Mouse (Mus musculus) midbrain, embryonic 10.5 days (tissue): ENCODE results near the gene Tspan6. TPM values are rescaled to one million over a fixed set of nuclear protein-coding genes. Genes with fewer than 3 reads are reported as not detected.

Experiments
- DNase-seq: peaks from one replicate; pipeline ENCODE4 v3.0.0-alpha.2; 2017; ENCODE audit warnings: low spot score
- H3K27ac ChIP-seq: fragments of 300-500 bp; sonication (generic); replicated peaks from 2 replicates; pipeline ENCODE4 v1.5.1; 2016; ENCODE audit warnings: mild to moderate bottlenecking
- H3K27me3 ChIP-seq: fragments of 300-500 bp; sonication (generic); 2 replicates; pipeline ENCODE4 v1.6.1; 2016; ENCODE audit warnings: low read depth, mild to moderate bottlenecking; ENCODE audit not compliant: poor library complexity, severe bottlenecking
- H3K36me3 ChIP-seq: fragments of 300-500 bp; sonication (generic); 2 replicates; pipeline ENCODE4 v1.6.1; 2016; ENCODE audit warnings: mild to moderate bottlenecking, moderate library complexity
- H3K4me1 ChIP-seq: fragments of 300-500 bp; sonication (generic); 2 replicates; pipeline ENCODE4 v1.6.1; 2016
- H3K4me3 ChIP-seq: fragments of 300-500 bp; sonication (generic); 2 replicates; pipeline ENCODE4 v1.5.1; 2016; ENCODE audit warnings: mild to moderate bottlenecking, moderate library complexity
- H3K9me3 ChIP-seq: fragments of 300-500 bp; sonication (generic); replicated peaks from 2 replicates; pipeline ENCODE4 v1.6.1; 2016; ENCODE audit warnings: mild to moderate bottlenecking
- WGBS: fragments of 180-500 bp; shearing (Covaris S2); methylation state at CpG from one replicate; pipeline ENCODE4 v1.1.7; 2016; 5-methylcytosine and 5-hydroxymethylcytosine counted together
- polyA plus RNA-seq: library from polyadenylated mRNA; unstranded; fragments of >200 nt; fragmentation: Nextera tagmentation; extraction: Ambion mirVana; gene quantifications from 2 replicates; pipeline ENCODE4 v1.2.1, GENCODE M21; 2016

The Tspan6 gene
- polyA plus RNA-seq, result 220 and 240 TPM in 2 replicates

DNA sequence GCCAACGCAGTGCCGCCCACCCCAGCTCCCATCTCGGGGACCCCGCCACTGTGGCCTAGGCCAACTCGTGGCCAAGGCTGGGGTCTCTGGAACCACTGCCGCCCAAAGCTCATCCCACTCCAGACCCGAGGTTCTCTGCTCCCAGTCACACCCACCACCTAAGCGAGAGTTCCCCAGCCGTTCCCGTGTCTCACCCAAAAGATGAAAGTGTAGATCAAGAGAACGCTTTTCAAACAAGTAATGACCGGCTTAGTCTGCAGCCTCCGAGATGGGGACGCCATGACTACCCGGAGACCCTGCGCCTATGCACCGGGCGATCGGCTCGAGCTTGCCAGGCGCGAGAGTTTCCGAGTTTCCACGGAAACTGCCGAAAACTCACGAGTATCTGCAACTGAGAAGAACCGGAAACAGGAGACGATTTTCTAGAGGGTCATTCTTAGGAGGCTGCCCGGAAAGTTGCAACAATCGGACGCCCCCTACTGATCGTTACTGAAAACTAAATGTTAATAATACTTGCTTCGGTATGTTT lies at the start of gene Tspan6:
TSS of gene Tspan6 (minus strand) at position 416 of the 529 bp plus-strand sequence.
- H3K27me3 ChIP-seq, result peaks cover 14% of the 10 kb centered on the region; the same call in 1 of the 2 replicates
- peaks cover 31% of the 10 kb centered on the region for H3K36me3 ChIP-seq
- 22% methylated on average over 33 of the region's 33 CpGs for WGBS
- no peaks in the 10 kb centered on the region for H3K9me3 ChIP-seq
- H3K4me3 ChIP-seq, result peak within 1 kb of the TSS; percentile 65
- DNase-seq, result peak; percentile 81
- H3K4me1 ChIP-seq, result peaks cover 3% of the 10 kb centered on the region; the same call in 1 of the 2 replicates
- peak within 1 kb of the TSS; percentile 90 for H3K27ac ChIP-seq

DNA sequence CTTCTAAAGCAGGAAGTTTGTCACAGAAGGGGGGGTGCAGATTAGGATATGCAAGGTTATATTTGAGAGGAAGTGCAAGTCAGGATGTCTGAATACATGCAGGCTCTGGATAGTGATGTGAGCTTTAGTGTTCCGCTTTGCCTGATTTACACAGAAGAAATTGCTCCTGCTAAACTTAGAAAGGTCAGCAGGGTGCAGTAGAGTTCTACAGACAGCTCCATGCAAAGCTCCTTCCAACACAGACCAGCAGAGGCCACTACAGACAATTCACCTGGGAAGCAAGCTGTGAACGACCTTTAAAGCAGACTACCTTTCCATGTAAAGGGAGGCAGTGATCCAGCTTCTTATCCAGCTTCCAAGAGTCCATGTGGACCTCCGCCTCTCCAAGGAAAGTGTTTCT lies 49.2 kb upstream of the Tspan6 start:
- WGBS, result 38% methylated on average over 3 of the region's 3 CpGs
- peak; percentile 19 for DNase-seq
- Histone ChIP-seq H3K4me3 (no peak overlapping the region), H3K4me1 (no peaks in the 10 kb centered on the region), H3K9me3 (no peaks in the 10 kb centered on the region), H3K36me3 (no peaks in the 10 kb centered on the region), H3K27ac (no peak overlapping the region), H3K27me3 (peaks cover 68% of the 10 kb centered on the region)

DNA sequence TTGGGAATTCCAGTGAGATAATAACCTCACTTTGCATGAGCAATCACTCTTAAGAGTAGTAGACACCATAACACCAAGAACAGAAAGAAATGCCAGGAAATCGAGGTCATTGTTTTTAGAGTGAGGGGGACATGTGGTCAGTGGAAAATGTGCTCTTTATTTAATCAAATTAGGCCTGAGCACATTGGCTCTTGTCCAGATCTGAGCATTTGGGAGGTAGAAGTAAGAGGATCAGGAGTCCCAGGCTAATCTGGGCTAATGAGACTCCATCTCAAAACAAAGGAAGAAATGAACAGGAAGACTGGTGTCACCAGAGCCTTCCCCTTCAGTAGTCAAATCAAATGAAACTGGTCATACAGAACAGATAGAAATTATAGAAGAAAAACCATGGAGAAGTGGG lies 41.3 kb upstream of the Tspan6 start:
- H3K27me3 ChIP-seq, result peaks cover 90% of the 10 kb centered on the region
- 76% methylated on average over 1 of the region's 1 CpGs for WGBS

DNA sequence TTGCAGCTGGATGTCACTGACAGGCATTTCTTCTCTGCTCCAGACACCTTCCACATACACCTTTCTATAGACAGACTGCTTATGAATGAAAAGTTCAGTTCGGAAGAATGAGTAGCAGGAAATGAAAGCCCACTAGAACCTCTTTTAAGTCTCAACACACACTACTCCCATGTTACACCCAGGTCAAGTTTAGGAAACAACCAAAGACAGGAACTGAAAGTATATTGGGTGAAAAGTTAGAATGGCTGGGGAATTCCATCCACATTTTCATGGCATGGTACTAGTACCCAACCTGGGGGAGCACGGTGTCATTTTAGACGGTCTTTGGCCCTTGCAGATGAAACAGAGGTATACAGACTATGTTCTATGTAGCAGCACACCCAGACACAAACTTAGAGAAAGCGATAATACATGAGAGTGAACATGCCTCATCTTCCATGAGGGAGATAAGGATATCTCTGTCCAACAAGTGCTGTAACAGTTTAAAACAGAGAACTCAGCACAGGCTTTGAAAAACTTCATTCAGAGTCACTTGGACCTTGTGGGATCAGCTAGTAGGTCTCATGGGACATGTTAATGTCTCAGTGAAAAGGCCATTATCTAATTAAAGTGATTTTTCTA lies 38.5 kb upstream of the Tspan6 start:
- H3K27ac ChIP-seq, result no peak overlapping the region
- no peaks in the 10 kb centered on the region for H3K9me3 ChIP-seq
- H3K4me1 ChIP-seq, result no peaks in the 10 kb centered on the region
- WGBS, result 85% methylated on average over 4 of the region's 4 CpGs
- no peak for DNase-seq
- no peak overlapping the region for H3K4me3 ChIP-seq
- H3K36me3 ChIP-seq, result no peaks in the 10 kb centered on the region
- peaks cover 89% of the 10 kb centered on the region for H3K27me3 ChIP-seq

More for the DNA sequence above, 41.3 kb upstream of the Tspan6 start:
- H3K27ac ChIP-seq, result no peak overlapping the region
- H3K36me3 ChIP-seq, result no peaks in the 10 kb centered on the region
- no peak overlapping the region for H3K4me3 ChIP-seq
- DNase-seq, result no peak
- H3K9me3 ChIP-seq, result no peaks in the 10 kb centered on the region
- H3K4me1 ChIP-seq, result no peaks in the 10 kb centered on the region

DNA sequence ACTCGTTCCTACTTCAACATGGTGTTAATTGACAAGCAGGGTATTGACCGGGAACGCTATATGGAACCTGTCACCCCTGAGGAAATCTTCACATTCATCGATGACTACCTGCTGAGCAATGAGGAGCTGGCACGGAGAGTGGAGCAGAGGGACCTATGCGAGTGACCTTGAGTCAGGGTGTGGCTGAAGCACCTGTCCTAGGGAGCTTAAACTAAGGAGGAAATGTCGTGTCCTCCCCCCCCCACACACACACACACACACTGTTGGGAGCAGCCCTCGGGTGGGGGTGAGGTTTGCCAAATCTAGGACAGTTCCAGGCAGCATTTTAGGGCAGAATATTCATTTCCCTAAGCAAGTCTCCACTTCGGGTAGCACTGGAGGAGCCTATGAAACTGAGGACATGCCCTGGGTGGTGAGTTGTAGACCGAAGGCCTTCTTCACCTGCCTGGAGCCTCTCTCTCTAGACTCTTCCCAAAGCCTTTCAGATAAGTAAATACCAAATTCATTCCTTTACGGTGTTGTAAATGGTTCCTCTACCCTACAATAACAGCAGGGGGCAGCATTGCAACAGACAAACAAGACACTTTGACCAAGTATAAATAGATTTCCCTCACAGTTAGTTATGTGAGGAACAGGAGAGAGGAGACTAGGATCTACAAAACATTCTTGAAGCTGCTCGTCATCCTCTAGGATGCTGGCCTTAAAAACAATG lies 33.2 kb upstream of the Tspan6 start:
- no peak overlapping the region for H3K27ac ChIP-seq
- H3K36me3 ChIP-seq, result no peaks in the 10 kb centered on the region
- no peak overlapping the region for H3K4me3 ChIP-seq
- WGBS, result 69% methylated on average over 12 of the region's 12 CpGs
- H3K9me3 ChIP-seq, result no peaks in the 10 kb centered on the region
- no peaks in the 10 kb centered on the region for H3K4me1 ChIP-seq
- no peak for DNase-seq
- H3K27me3 ChIP-seq, result peaks cover 73% of the 10 kb centered on the region

DNA sequence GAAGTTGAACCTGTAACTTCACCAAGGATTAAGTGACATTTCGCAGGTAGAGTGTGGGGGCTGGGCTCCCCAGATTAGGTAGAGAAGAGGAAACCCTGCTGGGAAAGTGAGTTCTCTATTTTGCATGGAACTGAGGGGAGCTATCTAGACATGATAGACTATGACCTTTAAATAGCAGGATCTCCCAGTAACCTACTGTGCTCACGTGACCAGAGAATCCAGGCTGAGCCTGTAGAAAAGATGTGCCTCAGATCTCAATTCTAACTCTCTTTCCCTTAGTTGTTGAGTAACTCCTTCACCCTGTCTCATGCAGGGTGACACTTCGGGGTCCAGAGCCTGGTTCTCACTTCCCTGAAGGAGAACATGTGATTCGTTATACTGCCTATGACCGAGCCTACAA lies 28.5 kb upstream of the Tspan6 start:
- Histone ChIP-seq H3K36me3 (no peaks in the 10 kb centered on the region), H3K4me1 (no peaks in the 10 kb centered on the region), H3K9me3 (no peaks in the 10 kb centered on the region), H3K27ac (no peak overlapping the region), H3K27me3 (peaks cover 65% of the 10 kb centered on the region), H3K4me3 (no peak overlapping the region)
- DNase-seq, result no peak
- 82% methylated on average over 5 of the region's 5 CpGs for WGBS

DNA sequence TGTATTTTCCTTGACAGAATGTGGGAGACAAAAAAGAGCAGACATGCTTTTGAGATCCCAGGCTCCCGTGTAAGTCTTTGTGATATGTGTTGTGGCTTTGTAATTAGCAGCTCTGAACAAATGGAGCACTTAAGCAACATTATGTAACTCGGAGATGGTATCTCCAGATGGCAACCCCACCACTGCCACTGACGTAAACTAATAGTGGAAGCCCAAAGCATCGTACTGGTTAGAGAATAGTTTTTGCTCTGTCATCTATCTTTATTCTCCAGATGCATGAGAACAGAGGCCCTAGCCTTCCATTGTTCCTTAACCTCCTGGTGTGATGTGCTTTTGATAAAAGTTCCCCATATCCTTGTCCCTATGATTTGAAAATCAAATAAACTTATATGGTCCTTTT lies 23.0 kb upstream of the Tspan6 start:
- no peak overlapping the region for H3K27ac ChIP-seq
- 79% methylated on average over 4 of the region's 4 CpGs for WGBS
- H3K4me3 ChIP-seq, result no peak overlapping the region
- no peaks in the 10 kb centered on the region for H3K36me3 ChIP-seq
- no peaks in the 10 kb centered on the region for H3K9me3 ChIP-seq
- H3K4me1 ChIP-seq, result no peaks in the 10 kb centered on the region
- H3K27me3 ChIP-seq, result peaks cover 79% of the 10 kb centered on the region
- no peak for DNase-seq

DNA sequence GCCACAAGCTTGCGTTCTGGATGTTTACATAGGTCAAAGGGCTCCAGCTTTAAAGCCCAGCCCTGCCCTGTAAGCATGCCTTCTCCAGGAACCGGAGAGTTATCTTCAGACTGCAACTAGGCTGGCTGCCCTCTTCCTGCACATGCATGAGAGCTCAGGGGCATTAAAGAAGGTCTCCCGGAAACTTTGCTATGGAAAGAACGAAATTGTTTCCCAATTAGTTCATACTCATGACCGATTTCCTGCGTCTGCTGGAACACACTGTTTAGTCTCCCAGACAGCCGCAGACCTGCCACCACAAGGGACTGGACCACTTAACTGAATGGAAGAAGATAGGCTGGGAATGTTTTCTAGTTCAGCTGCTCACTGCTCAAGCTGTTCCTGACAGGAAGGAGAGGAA lies 16.0 kb upstream of the Tspan6 start:
- peaks cover 16% of the 10 kb centered on the region for H3K4me1 ChIP-seq
- DNase-seq, result no peak
- H3K27ac ChIP-seq, result no peak overlapping the region
- H3K4me3 ChIP-seq, result no peak overlapping the region
- peaks cover 92% of the 10 kb centered on the region for H3K27me3 ChIP-seq
- H3K9me3 ChIP-seq, result no peaks in the 10 kb centered on the region
- H3K36me3 ChIP-seq, result no peaks in the 10 kb centered on the region
- 61% methylated on average over 7 of the region's 7 CpGs for WGBS

DNA sequence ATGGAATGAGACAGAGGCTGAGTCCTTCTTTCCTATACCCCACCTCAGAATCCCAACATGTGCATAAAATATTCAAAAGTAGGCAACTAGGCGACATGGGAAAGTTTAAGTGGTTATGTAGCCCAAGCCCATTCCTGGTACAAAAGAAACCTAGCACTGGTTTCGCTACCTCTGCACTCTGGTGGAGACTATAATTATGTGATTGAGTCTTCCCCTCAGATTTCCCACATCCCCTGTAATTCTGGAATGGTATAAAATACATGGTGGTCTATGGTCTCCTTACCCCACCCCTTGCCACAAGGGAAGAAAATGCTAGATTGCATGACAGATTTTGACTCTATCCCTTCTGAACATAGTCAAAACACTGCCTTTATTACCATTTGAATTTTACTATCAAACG lies 14.8 kb upstream of the Tspan6 start:
- WGBS, result 85% methylated on average over 3 of the region's 3 CpGs
- peaks cover 19% of the 10 kb centered on the region for H3K4me1 ChIP-seq

DNA sequence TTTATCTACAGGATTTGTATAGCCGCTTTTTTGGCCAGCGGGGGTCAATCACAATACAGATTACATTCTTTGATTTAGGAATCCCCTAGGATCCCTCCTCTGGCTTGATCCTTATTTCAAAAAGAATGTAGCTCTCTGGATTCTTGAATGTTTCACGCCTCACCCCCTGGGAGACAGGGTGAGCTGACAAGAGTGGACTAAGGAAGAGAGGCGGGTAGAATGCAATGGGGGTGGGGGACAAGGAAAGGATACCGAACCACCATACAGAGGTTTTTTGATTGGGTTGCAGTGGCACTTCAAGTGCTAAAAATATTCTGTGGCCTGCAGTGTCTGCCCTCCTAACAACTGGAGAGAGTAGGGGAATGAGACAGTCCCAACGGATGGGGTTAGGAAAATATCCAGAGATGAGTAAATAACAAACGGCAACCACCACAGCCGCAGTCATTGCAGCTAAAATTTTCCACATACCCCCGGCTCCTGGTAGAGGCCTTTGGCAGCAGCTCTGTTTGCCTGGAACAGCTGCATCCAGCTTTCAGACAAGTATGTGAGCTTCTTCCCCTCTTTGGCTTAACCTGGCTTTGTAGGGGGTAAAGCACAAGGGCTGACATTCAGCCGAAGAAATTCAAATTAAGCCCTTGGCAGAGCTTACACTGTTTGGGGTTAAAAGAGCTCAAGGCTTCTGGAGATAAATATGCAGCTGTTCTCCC lies 13.3 kb upstream of the Tspan6 start:
- H3K36me3 ChIP-seq, result no peaks in the 10 kb centered on the region
- WGBS, result 33% methylated on average over 10 of the region's 10 CpGs
- peaks cover 19% of the 10 kb centered on the region for H3K4me1 ChIP-seq
- H3K9me3 ChIP-seq, result no peaks in the 10 kb centered on the region
- no peak overlapping the region for H3K4me3 ChIP-seq
- H3K27ac ChIP-seq, result no peak overlapping the region
- no peak for DNase-seq
- peaks cover 81% of the 10 kb centered on the region for H3K27me3 ChIP-seq

More for the DNA sequence above, 14.8 kb upstream of the Tspan6 start:
- Histone ChIP-seq H3K27me3 (peaks cover 92% of the 10 kb centered on the region), H3K36me3 (no peaks in the 10 kb centered on the region), H3K27ac (no peak overlapping the region), H3K9me3 (no peaks in the 10 kb centered on the region), H3K4me3 (no peak overlapping the region)
- DNase-seq, result no peak

DNA sequence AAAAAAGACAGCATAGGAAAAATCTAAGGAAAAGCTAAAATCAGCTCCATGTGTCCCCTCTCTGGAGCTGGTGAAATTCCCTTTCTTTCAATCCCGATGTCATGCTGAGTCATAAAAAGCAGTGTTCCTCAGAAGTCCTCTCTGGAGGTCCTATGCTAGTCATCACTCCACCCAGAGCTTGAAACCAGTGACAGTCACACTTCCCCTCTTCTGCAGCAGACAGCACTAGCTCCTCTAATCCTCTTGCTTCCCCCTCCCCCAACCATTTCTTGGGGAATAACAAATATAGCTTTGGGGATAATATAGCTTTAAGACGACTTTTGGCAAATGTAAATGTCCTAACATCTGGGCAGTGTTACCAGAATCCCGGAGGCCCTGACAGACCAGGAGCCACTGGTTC lies 10.0 kb upstream of the Tspan6 start, which contains the start of gene Srpx2:
TSS of gene Srpx2 (plus strand) at position 166 of the 400 bp plus-strand sequence.
- Histone ChIP-seq H3K4me3 (no peak within 1 kb of the TSS), H3K27ac (no peak within 1 kb of the TSS), H3K36me3 (no peaks in the 10 kb centered on the region), H3K27me3 (peaks cover 48% of the 10 kb centered on the region), H3K4me1 (peaks cover 15% of the 10 kb centered on the region), H3K9me3 (no peaks in the 10 kb centered on the region)
- DNase-seq, result no peak
- WGBS, result 39% methylated on average over 3 of the region's 3 CpGs

DNA sequence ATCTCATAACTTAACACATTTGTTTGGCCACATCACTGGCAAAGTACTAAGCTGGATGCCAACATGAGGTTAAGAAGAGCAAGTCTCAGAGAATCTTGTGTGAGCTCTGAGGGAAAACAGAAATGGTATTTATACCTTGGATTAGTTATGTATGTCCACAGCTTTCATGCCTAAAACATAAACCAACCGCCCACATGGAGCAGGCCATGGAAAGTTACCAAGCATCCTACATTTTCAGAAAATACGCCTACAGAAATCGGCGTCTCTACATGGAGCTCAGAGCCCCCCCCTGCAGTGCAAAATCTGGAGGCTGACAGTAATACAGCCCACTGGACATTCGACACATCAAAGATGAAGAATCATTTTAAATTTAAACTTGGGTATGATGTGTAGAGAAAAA lies 10.1 kb downstream of the Tspan6 start:
- Histone ChIP-seq H3K9me3 (no peaks in the 10 kb centered on the region), H3K4me3 (no peak overlapping the region), H3K36me3 (peaks cover 33% of the 10 kb centered on the region), H3K27me3 (peaks cover 5% of the 10 kb centered on the region; the same call in 1 of the 2 replicates), H3K27ac (no peak overlapping the region), H3K4me1 (no peaks in the 10 kb centered on the region)
- WGBS, result 90% methylated on average over 5 of the region's 5 CpGs
- no peak for DNase-seq
